Mouse (Mus musculus) hindbrain, postnatal 0 days (tissue): ENCODE measurements at regions not wholly inside any gene's neighbourhood (a gene's known extent, or its start where the extent isn't known, plus 50 kb on each side); places are given as distances from the start of the nearest gene placed in this dataset.

Source experiments
- ATAC-seq: fragments of 200-750 bp; cut with Nextera tagmentation; 2 replicates; pipeline ENCODE4 v1.8.0; 2017; ENCODE audit warnings: mild to moderate bottlenecking, moderate TSS enrichment, moderate library complexity
- DNase-seq: peaks from one replicate; pipeline ENCODE4 v3.0.0-alpha.2; 2015; ENCODE audit warnings: low spot score
- H3K27ac ChIP-seq: fragments of 300-500 bp; sonication (generic); 2 replicates; pipeline ENCODE4 v1.5.1; 2014; ENCODE audit warnings: mild to moderate bottlenecking
- H3K27me3 ChIP-seq: fragments of 300-500 bp; sonication (generic); 2 replicates; pipeline ENCODE4 v1.6.1; 2014; ENCODE audit warnings: low read length, mixed read lengths; ENCODE audit not compliant: insufficient read depth
- H3K36me3 ChIP-seq: fragments of 300-500 bp; sonication (generic); 2 replicates; pipeline ENCODE4 v1.6.1; 2014; ENCODE audit warnings: low read length, mixed read lengths; ENCODE audit not compliant: insufficient read depth
- H3K4me1 ChIP-seq: fragments of 300-500 bp; sonication (generic); 2 replicates; pipeline ENCODE4 v1.6.1; 2014; ENCODE audit warnings: antibody characterized with exemption, low read length, mixed read lengths; ENCODE audit not compliant: insufficient read depth
- H3K4me2 ChIP-seq: fragments of 300-500 bp; sonication (generic); 2 replicates; pipeline ENCODE4 v1.6.1; 2014; ENCODE audit warnings: low read depth, mild to moderate bottlenecking, low read length, moderate library complexity, mixed read lengths
- H3K4me3 ChIP-seq: fragments of 300-500 bp; sonication (generic); 2 replicates; pipeline ENCODE4 v1.5.1; 2014; ENCODE audit warnings: low read length
- H3K9ac ChIP-seq: fragments of 300-500 bp; sonication (generic); replicated peaks from 2 replicates; pipeline ENCODE4 v1.6.1; 2014; ENCODE audit warnings: mild to moderate bottlenecking, low read length, moderate library complexity, mixed read lengths
- H3K9me3 ChIP-seq: fragments of 300-500 bp; sonication (generic); 2 replicates; pipeline ENCODE4 v1.6.1; 2016; ENCODE audit warnings: low read length, mixed read lengths
- CTCF ChIP-seq: IDR thresholded peaks from 2 replicates; pipeline ENCODE4 v1.5.1; 2016; ENCODE audit warnings: antibody characterized with exemption, control low read depth, low read depth
- WGBS: fragments of 180-500 bp; shearing (Covaris S2); extraction: QIAGEN DNeasy Blood & Tissue Kit; methylation state at CpG from one replicate; pipeline ENCODE4 v1.1.7; 2014; 5-methylcytosine and 5-hydroxymethylcytosine counted together

- Histone ChIP-seq H3K27ac (0 out of 2 replicates have a peak overlapping the region, but pooled peaks have one; percentile 7), H3K9me3 (peaks cover 3% of the 10 kb centered on the region; the same call in 1 of the 2 replicates), H3K4me3 (no peak overlapping the region), H3K4me2 (no peak overlapping the region), H3K36me3 (no peaks in the 10 kb centered on the region), H3K4me1 (no peaks in the 10 kb centered on the region), H3K27me3 (no peaks in the 10 kb centered on the region), H3K9ac (no peak overlapping the region)
- ATAC-seq, result peak; percentile 87
- TF ChIP-seq CTCF, result no peak
- DNase-seq, result peak; percentile 58
- WGBS, result 30% methylated on average over 8 of the region's 8 CpGs
These were observed 249.5 kb downstream of the Gm49356 start for GRCm38 (mm10) chr15:59138393-59139107.

- WGBS, result 84% methylated on average over 4 of the region's 4 CpGs
- no peaks in the 10 kb centered on the region for H3K36me3 ChIP-seq
- H3K27ac ChIP-seq, result no peak overlapping the region
- no peak overlapping the region for H3K4me3 ChIP-seq
- no peaks in the 10 kb centered on the region for H3K27me3 ChIP-seq
- DNase-seq (no peak), ATAC-seq (no peak)
- H3K4me1 ChIP-seq, result no peaks in the 10 kb centered on the region
- H3K4me2 ChIP-seq, result no peak overlapping the region
- 0 out of 2 replicates have a peak, but pooled peaks cover under 1% of the 10 kb centered on the region for H3K9me3 ChIP-seq
- H3K9ac ChIP-seq, result no peak overlapping the region
- TF ChIP-seq CTCF, result no peak
These were observed 252.5 kb downstream of the Gm49356 start for GRCm38 (mm10) chr15:59141621-59142020.

GRCm38 (mm10) chr15:59142481-59142880 lies 253.4 kb downstream of the Gm49356 start:
- no peaks in the 10 kb centered on the region for H3K9me3 ChIP-seq
- H3K27me3 ChIP-seq, result no peaks in the 10 kb centered on the region
- no peak overlapping the region for H3K27ac ChIP-seq
- H3K4me3 ChIP-seq, result no peak overlapping the region
- TF ChIP-seq CTCF, result no peak
- DNase-seq, result no peak
- H3K36me3 ChIP-seq, result no peaks in the 10 kb centered on the region
- no peak overlapping the region for H3K4me2 ChIP-seq
- H3K4me1 ChIP-seq, result no peaks in the 10 kb centered on the region
- no peak overlapping the region for H3K9ac ChIP-seq
- WGBS, result 81% methylated on average over 9 of the region's 9 CpGs
- no peak for ATAC-seq

GRCm38 (mm10) chr15:59143891-59144290 lies 254.8 kb downstream of the Gm49356 start:
- TF ChIP-seq CTCF, result no peak
- no peaks in the 10 kb centered on the region for H3K27me3 ChIP-seq
- no peak overlapping the region for H3K9ac ChIP-seq
- no peak overlapping the region for H3K4me3 ChIP-seq
- H3K27ac ChIP-seq, result no peak overlapping the region
- no peaks in the 10 kb centered on the region for H3K36me3 ChIP-seq
- WGBS, result 97% methylated on average over 1 of the region's 1 CpGs
- no peak overlapping the region for H3K4me2 ChIP-seq
- no peaks in the 10 kb centered on the region for H3K9me3 ChIP-seq
- DNase-seq (no peak), ATAC-seq (no peak)
- H3K4me1 ChIP-seq, result no peaks in the 10 kb centered on the region

- no peak overlapping the region for H3K4me3 ChIP-seq
- 67% methylated on average over 5 of the region's 5 CpGs for WGBS
- H3K9ac ChIP-seq, result no peak overlapping the region
- H3K36me3 ChIP-seq, result no peaks in the 10 kb centered on the region
- no peak for TF ChIP-seq CTCF
- H3K4me1 ChIP-seq, result no peaks in the 10 kb centered on the region
- H3K9me3 ChIP-seq, result no peaks in the 10 kb centered on the region
- no peak overlapping the region for H3K4me2 ChIP-seq
- H3K27ac ChIP-seq, result no peak overlapping the region
- no peak for ATAC-seq
- no peak for DNase-seq
- no peaks in the 10 kb centered on the region for H3K27me3 ChIP-seq
These were observed 256.6 kb downstream of the Gm49356 start for GRCm38 (mm10) chr15:59145679-59146078.

- no peak overlapping the region for H3K4me2 ChIP-seq
- no peaks in the 10 kb centered on the region for H3K9me3 ChIP-seq
- no peak overlapping the region for H3K9ac ChIP-seq
- H3K36me3 ChIP-seq, result no peaks in the 10 kb centered on the region
- H3K4me1 ChIP-seq, result no peaks in the 10 kb centered on the region
- no peak overlapping the region for H3K4me3 ChIP-seq
- no peak for TF ChIP-seq CTCF
- DNase-seq (no peak), ATAC-seq (no peak)
- WGBS, result 82% methylated on average over 19 of the region's 19 CpGs
- no peak overlapping the region for H3K27ac ChIP-seq
- H3K27me3 ChIP-seq, result no peaks in the 10 kb centered on the region
These were observed 257.0 kb downstream of the Gm49356 start for GRCm38 (mm10) chr15:59146111-59146510.

GRCm38 (mm10) chr15:59146586-59147085 lies 257.5 kb downstream of the Gm49356 start:
- no peaks in the 10 kb centered on the region for H3K4me1 ChIP-seq
- no peak overlapping the region for H3K4me2 ChIP-seq
- no peak for TF ChIP-seq CTCF
- DNase-seq, result no peak
- H3K4me3 ChIP-seq, result no peak overlapping the region
- no peaks in the 10 kb centered on the region for H3K27me3 ChIP-seq
- H3K36me3 ChIP-seq, result no peaks in the 10 kb centered on the region
- no peaks in the 10 kb centered on the region for H3K9me3 ChIP-seq
- 33% methylated on average over 9 of the region's 11 CpGs for WGBS
- H3K27ac ChIP-seq, result no peak overlapping the region
- H3K9ac ChIP-seq, result no peak overlapping the region
- ATAC-seq, result peak; percentile 44; the same call in 1 of the 2 replicates
